Mouse (Mus musculus) lung, adult 2 months (tissue): ENCODE data around the gene Rpgrip1l.

Source experiments
- CTCF ChIP-seq: fragments of 200-500 bp; IDR thresholded peaks from 2 replicates; pipeline ENCODE4 v1.5.1; 2011; ENCODE audit warnings: mild to moderate bottlenecking, low read length, control low read depth; ENCODE audit not compliant: insufficient read depth
- POLR2A ChIP-seq: fragments of 200-500 bp; IDR thresholded peaks from 2 replicates; pipeline ENCODE4 v1.6.1; 2011; ENCODE audit warnings: low read depth, mild to moderate bottlenecking, control low read depth, low read length, borderline replicate concordance; ENCODE audit errors: extremely low read depth

GRCm38 (mm10) chr8:91188152-91188551 is 124.9 kb downstream of the Rpgrip1l start:
- no peak for TF ChIP-seq CTCF
- no peak for TF ChIP-seq POLR2A
